Mouse (Mus musculus): ENCODE measurements around the gene A930004D18Rik.

GRCm38 (mm10) chr2:18080182-18080860, 42.8 kb upstream of the A930004D18Rik start:
- TF ChIP-seq MYC (IDR thresholded peaks at IDR 0.05; ENCODE audit: low read depth, low read length) (no peak), CTCF (IDR thresholded peaks at IDR 0.05 in 2 of 3, conservative IDR thresholded peaks at IDR 0.05 in 1 of 3; ENCODE audit: control insufficient read depth in 1 of 3, insufficient read depth in 1 of 3, low read depth in 2 of 3, low read length in 3 of 3, poor library complexity in 1 of 3, severe bottlenecking in 1 of 3) (no peak), EP300 (IDR thresholded peaks at IDR 0.05; ENCODE audit: low read depth in 1 of 2, low read length in 2 of 2) (no peak), RAD21 (IDR thresholded peaks at IDR 0.05; ENCODE audit: low read depth, low read length) (no peak), E2F4 (IDR thresholded peaks at IDR 0.05; ENCODE audit: borderline replicate concordance, low read depth, low read length) (no peak), POLR2A (IDR thresholded peaks at IDR 0.05; ENCODE audit: control insufficient read depth in 1 of 2, insufficient read depth in 1 of 2, low read depth in 1 of 2, low read length in 2 of 2, poor library complexity in 1 of 2) (no peak), GATA1 (IDR thresholded peaks at IDR 0.05; ENCODE audit: low read depth, low read length) (no peak), TCF12 (IDR thresholded peaks at IDR 0.05; ENCODE audit: low read depth, low read length) (no peak), ZKSCAN1 (IDR thresholded peaks at IDR 0.05; ENCODE audit: low read depth, low read length) (no peak), USF1 (IDR thresholded peaks at IDR 0.05; ENCODE audit: low read depth, low read length) (no peak), ZMIZ1 (IDR thresholded peaks at IDR 0.05; ENCODE audit: low read depth, low read length) (no peak), SIN3A (IDR thresholded peaks at IDR 0.05; ENCODE audit: low read length) (no peak)
